Mouse (Mus musculus): Measurements from ENCODE around the gene Fam83e.
A peak's percentile ranks its signal among the peaks of the same experiment; 100 is the strongest.

Fam83e gene

GRCm38 (mm10) chr7:45715090-45715708, 5.8 kb upstream of the Fam83e start, which contains the start of gene Rpl18:
Gene Rpl18 (plus strand): TSS chr7:45715457.
- DNase-seq (ENCODE audit: low spot score in 2 of 2) = peak; percentile 95 to 97

GRCm38 (mm10) chr7:45715741-45716459, 5.1 kb upstream of the Fam83e start:
- DNase-seq (ENCODE audit: low spot score in 2 of 2) = no peak

GRCm38 (mm10) chr7:45716460-45716857, 4.6 kb upstream of the Fam83e start:
- no peak for DNase-seq (ENCODE audit: low spot score in 2 of 2)

- DNase-seq (ENCODE audit: low spot score in 2 of 2) = no peak
These were observed 3.8 kb upstream of the Fam83e start for GRCm38 (mm10) chr7:45716952-45717917.

- peak; percentile 97 to 98 for DNase-seq (ENCODE audit: low spot score in 2 of 2)
These were observed 3.1 kb upstream of the Fam83e start, which contains the start of gene Sphk2 for GRCm38 (mm10) chr7:45717918-45718297. Gene Sphk2 (minus strand): TSS chr7:45718002.

GRCm38 (mm10) chr7:45718331-45718730, 2.7 kb upstream of the Fam83e start:
- DNase-seq (ENCODE audit: low spot score in 2 of 2) = no peak

GRCm38 (mm10) chr7:45719180-45719579, 1.8 kb upstream of the Fam83e start:
- DNase-seq (ENCODE audit: low spot score in 2 of 2) = no peak

- DNase-seq (ENCODE audit: low spot score in 2 of 2) = no peak
These were observed 1.1 kb upstream of the Fam83e start for GRCm38 (mm10) chr7:45719738-45720412.

- DNase-seq (ENCODE audit: low spot score in 2 of 2) = no peak
These were observed 191 bp downstream of the Fam83e start for GRCm38 (mm10) chr7:45721234-45721571.

GRCm38 (mm10) chr7:45721642-45722347, 783 bp downstream of the Fam83e start:
- no peak for DNase-seq (ENCODE audit: low spot score in 2 of 2)

- no peak for DNase-seq (ENCODE audit: low spot score in 2 of 2)
These were observed 1.3 kb downstream of the Fam83e start for GRCm38 (mm10) chr7:45722348-45722713.

- DNase-seq (ENCODE audit: low spot score in 2 of 2) = no peak
These were observed 2.3 kb downstream of the Fam83e start for GRCm38 (mm10) chr7:45723301-45723700.

- no peak for DNase-seq (ENCODE audit: low spot score in 2 of 2)
These were observed 2.8 kb downstream of the Fam83e start for GRCm38 (mm10) chr7:45723781-45724180.

GRCm38 (mm10) chr7:45725151-45725550, 4.1 kb downstream of the Fam83e start:
- no peak for DNase-seq (ENCODE audit: low spot score in 2 of 2)

- DNase-seq (ENCODE audit: low spot score in 2 of 2) = no peak
These were observed 4.7 kb downstream of the Fam83e start, which contains the start of gene Spaca4 for GRCm38 (mm10) chr7:45725713-45726112. Gene Spaca4 (minus strand): TSS chr7:45725813.

GRCm38 (mm10) chr7:45726419-45726818, 5.4 kb downstream of the Fam83e start:
- no peak for DNase-seq (ENCODE audit: low spot score in 2 of 2)

- DNase-seq (ENCODE audit: low spot score in 2 of 2) = no peak
These were observed 6.6 kb downstream of the Fam83e start for GRCm38 (mm10) chr7:45727625-45728024.

GRCm38 (mm10) chr7:45730727-45731431, 9.9 kb downstream of the Fam83e start:
- peak; percentile 32 to 45 for DNase-seq (ENCODE audit: low spot score in 2 of 2)

- DNase-seq (ENCODE audit: low spot score in 2 of 2) = peak; percentile 70 to 72
These were observed 12.5 kb downstream of the Fam83e start for GRCm38 (mm10) chr7:45733477-45733876.

- peak; percentile 79 to 89 for DNase-seq (ENCODE audit: low spot score in 2 of 2)
These were observed 18.3 kb downstream of the Fam83e start for GRCm38 (mm10) chr7:45739162-45739763.

Data from natural killer cell, adult 2 months (primary cell).